Mouse (Mus musculus): ENCODE results near the gene Mgat4b.
A peak's percentile ranks its signal among the peaks of the same experiment; 100 is the strongest.

Gene Mgat4b

GRCm38 (mm10) chr11:50200613-50201012 lies 10.1 kb upstream of the Mgat4b start:
- DNase-seq (ENCODE audit: low spot score) = peak; percentile 49

GRCm38 (mm10) chr11:50201590-50201989 lies 9.1 kb upstream of the Mgat4b start:
- DNase-seq (ENCODE audit: low spot score) = no peak

DNA sequence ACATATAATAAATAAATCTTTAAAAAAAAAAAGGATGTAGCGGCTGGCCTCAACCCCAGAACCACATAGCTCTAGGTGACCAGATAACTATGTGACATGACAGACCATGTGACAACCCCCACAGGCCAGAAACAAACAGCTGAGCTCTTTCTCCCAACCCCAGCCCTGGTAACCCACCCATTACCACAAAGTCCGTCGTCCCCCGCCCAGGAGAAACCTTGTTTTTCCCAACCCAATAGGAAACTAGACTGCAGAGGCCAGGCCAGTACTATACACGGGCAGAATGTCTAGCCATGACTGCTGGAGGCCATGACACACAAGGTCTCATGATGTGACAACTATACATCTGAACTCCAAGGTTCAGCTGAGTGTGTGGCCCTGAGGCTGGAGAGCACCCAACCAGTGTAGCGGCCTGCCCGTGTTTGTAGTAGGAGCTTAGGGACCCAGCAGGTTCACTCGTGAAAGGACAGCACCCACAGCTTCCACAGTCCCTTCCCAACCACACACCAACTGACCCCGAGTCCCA lies 7.3 kb upstream of the Mgat4b start:
- DNase-seq (ENCODE audit: low spot score) = no peak

GRCm38 (mm10) chr11:50205434-50205833 lies 5.3 kb upstream of the Mgat4b start:
- DNase-seq (ENCODE audit: low spot score) = peak; percentile 78

DNA sequence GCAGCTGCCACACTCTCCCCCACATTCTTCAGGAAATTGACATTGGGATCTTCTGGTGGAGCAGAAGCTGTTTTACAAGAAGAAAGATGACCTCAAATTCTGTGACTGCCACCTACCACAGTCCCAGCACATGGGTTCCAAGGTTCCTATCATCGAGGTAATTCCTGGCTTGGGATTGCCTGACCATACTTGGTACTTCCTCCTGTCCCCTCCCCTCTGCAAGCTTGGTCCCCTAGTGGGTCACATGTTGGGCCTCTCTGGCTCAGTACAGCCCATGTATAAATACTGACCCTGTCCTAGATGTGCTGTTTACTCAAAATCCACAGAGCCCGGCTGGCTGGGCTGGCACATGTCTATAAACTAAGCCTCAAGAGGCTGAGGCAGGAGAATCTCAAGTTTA lies 4.7 kb upstream of the Mgat4b start:
- DNase-seq (ENCODE audit: low spot score) = no peak

DNA sequence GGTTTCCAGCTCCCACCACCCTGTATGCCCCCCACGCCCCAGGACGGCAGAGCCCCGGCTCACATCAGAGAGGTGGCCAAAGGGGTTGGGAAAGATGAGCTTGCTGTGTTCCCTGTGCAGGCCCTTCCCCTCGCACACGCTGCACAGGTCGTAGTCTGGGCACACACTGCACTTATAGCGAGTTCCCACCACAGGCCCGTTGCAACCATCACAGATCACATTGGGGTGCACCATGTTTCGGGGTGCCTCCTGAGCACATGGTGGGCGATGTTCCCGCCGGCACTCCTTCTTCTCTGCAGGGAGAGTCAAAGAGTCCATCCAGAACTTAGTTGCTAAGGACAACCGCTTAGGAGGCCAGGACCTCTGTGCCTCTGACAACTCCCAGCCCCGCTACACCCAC lies 3.3 kb upstream of the Mgat4b start:
- DNase-seq (ENCODE audit: low spot score) = no peak

DNA sequence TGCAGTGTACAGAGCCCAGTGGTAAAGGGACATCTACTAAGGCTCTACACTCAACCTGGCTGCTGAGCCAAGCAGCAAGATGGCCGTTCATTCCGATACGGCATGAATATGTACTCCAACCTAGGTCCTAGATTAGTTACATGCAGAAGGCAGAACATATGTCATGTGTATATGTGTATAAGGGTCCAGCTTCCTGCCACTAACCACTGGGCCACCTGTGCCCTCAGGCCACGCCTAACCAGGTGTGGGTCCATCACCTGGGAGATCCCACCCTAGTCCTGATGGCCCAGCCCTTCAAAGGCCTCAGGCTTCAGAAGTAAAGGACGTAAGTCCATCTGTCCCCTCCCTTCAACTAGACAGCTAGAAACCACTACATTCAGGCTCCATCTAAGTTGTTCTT lies 2.7 kb upstream of the Mgat4b start:
- no peak for DNase-seq (ENCODE audit: low spot score)

DNA sequence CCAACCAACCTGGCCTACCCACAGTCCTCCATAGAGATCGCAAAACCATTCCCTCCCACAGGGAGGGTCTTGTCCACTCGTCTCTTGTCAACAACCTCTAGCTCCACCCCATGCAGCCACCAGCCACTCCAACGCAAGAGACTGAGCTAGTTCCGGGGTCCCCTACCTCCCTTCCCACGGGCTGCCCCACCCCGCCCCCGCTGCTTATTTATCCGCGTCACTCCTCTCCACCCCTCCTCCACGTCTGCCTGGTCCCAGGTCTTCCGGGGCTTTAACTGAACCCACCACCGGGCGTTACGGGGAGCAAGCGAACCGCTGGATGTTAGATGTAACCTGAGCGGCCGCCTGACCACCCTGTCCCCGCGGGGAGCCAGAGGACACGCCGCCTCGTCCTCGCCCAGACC lies 587 bp upstream of the Mgat4b start:
- DNase-seq (ENCODE audit: low spot score) = peak; percentile 96

DNA sequence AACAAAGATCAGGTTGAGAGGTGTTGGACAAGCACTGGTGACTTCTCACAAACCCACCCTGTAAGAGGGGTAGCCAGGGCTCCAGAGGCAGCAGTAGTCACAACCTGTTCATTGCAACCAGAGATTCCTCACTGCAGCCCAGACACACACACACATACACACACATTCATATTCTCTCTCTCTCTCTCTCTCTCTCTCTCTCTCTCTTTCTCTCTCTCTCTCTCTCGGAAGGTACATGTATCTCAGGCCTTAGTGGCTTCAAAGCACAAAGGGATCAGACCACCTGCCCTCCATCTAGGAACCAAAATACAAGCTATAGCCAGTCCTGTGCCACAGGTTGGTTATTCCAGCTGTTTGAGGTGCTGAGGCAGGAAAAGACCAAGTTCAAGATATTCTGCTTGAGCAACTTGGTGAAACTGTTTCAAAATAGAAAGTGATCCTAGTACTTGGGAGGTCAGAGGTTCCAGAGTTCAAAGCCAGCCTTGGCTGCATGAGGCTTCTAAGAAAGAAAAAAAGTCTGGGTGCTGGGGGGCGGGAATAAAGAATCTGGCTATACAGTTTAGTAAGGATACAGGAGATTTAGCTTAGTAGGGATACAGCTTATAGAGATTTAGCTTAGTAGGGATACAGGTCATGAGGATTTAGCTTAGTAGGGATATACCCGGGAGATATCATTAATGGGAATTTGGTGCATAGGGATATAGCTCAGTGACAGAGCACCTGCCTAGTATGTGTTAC lies 801 bp downstream of the Mgat4b start:
- peak; percentile 68 for DNase-seq (ENCODE audit: low spot score)

DNA sequence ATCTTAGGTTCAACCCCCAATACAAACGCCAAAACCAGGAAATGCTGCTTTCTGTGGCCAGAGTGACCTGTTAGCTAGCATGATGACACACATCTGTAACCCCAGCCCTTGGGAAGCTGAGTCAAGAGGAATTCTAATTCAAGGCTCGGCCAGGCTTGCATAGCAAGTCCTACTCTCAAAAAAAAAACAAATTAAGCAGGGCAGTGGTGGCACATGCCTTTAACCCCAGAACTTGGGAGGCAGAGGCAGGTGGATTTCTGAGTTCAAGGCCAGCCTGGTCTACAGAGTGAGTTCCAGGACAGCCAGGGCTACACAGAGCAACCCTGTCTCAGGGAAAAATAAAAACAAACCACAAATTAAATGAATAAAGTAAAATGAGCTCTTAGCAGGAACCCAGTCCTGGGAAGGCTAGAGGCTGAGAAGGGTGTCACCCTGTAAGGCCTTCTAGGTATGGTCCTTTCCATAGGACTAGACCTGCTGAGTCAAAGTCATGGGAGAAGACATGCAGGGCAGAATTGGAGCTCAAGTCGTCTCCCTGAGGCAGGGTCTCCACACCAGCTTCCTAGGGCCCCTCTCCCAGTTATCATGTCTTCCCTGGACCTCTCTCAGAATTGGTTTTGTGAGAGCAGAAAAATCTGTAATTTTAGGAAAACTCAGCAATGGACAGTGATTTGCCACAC lies 1.5 kb downstream of the Mgat4b start:
- DNase-seq (ENCODE audit: low spot score) = peak; percentile 72

DNA sequence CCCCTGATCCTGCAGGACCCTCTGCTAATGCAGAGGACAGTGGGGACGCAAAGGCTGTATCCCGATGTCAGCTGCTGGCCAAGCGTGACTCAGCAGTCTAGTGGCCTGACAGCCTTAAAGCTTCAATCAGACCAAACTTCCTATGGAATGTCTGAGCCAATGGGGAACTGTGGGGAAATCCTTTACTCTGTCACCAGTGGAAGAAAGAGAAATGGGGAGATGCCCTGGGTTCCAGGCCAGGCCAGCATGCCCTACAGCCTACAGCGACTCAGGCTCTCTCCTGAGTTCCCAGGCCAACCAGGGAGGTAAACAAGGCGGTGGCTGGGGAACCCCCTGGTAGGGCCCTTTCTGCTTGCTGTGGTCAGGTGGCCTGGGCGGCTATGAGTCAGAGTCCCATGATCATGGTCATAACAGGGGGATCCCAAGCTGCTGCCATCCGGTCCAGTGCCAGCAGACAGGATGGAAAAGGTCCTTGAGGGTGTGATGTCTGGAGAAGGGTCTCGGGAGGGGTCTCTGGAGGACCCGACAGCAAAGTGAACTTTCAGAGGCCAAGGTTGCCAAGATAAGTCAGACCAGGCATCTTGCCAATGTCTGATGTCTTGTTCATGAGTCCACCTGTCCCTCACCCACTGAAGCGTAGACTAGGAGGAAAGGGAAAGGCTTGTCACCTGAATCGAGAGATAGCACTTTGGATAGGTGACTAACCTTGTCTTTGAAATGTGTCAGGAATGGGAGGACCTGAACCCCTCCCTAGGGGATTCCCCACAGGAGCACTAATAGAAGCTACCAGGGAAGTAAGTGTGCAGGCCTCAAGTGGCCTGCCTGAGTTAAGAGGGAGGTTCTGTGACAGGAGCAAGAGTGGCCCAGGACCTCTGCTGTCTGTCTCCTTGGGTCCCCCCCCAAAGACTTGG lies 2.4 kb downstream of the Mgat4b start:
- DNase-seq (ENCODE audit: low spot score) = peak; percentile 91

DNA sequence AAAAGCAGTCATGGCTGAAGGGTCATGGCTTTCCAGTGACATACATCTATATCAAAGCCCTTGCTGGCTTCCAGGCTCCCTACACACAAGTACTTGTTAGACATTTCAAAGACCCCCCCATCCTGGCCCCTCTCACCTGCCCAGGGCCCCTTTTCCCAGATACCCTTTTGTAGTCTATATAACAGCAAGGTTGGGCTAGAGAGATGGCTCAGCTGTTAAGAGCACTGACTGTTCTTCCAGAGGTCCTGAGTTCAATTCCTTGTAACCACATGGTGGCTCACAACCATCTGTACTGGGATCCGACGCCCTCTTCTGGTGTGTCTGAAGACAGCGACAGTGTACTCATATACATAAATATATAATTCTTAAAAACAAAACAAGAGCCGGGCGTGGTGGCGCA lies 3.9 kb downstream of the Mgat4b start:
- DNase-seq (ENCODE audit: low spot score) = no peak

GRCm38 (mm10) chr11:50215633-50216032 lies 4.9 kb downstream of the Mgat4b start:
- DNase-seq (ENCODE audit: low spot score) = no peak

DNA sequence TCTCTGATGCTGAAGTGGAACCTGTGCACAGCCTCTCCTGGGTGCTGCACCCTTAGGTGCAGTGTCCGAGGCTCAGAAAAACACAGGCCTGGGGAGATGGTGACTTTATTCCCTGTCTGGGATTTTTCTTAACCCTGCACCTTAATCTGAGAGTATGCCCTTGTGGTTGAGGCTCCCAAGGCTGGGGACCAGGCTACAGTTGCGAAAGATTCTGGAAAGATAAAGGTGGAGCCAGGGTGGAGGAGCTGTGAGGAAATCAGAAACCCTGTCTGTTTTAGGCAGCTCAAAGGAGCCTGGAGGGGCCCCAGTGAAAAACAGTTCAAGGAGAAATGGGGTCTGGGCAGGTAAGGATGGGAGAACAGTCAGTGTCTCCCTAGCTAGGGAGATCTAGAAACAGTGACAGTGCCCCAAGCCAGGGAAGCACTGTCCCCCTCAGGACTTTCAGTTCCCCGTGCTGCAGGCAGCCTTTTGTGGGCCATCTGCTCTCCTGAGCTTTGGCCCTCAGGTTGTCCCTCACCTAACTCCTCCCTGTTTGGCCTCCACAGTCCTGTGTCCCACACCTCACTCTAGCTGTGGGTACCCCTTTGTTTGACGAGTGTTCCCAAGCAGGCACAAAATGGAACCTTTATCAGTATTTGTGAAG lies 6.2 kb downstream of the Mgat4b start:
- no peak for DNase-seq (ENCODE audit: low spot score)

DNA sequence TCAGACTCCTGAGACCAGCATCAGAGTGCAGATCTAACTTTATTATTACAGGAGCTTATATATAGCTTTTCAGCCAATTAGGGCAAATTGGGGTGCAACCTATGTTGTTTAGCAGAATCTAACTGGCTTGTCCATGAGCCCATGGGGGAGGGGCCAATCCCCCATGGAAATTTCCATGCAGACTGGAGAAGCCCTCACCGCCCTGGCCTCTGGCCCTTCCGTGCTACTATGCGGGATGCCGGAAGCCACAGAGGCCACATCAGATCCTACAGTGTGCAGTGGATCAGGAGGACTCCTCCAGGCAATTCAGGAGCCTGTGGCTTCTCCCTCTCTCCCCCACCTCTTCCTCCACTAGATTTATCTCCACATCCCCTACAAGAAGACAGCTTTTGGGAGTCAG lies 7.1 kb downstream of the Mgat4b start:
- DNase-seq (ENCODE audit: low spot score) = no peak

GRCm38 (mm10) chr11:50219833-50220232 lies 9.1 kb downstream of the Mgat4b start:
- DNase-seq (ENCODE audit: low spot score) = no peak

DNA sequence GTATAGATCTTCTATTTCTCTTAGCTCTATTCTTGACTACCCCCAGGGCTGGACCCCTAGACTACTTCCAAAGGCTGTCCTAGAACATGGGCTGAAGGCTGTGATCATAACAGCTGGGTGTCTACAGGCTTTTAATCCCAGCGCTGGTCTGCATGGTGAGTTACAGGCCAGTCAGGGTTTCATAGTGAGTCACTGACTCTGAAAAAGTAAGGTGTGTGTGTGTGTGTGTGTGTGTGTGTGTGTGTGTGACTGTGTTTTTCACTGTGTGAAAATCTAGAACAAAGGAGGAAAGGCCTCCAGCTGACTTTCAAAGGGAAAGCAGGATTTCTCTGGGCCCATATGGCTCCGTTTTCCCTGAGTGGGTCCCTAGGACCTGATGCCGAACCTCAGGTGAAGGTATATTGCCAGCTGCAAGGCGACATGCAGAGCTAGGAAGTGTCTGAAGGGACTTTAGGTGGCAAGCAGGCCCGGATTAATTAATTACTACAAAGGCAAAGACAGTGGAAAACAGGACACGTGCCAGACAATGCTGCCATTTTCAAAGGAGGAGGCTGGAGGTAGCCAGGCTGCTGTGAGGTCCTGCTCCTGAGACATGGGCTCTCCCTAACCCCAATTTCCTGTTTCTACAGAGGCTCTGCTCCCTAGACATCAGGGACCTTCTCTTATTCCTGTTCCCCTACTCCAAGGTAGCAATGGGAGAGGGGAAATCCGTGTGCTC lies 12.0 kb downstream of the Mgat4b start:
- no peak for DNase-seq (ENCODE audit: low spot score)

DNA sequence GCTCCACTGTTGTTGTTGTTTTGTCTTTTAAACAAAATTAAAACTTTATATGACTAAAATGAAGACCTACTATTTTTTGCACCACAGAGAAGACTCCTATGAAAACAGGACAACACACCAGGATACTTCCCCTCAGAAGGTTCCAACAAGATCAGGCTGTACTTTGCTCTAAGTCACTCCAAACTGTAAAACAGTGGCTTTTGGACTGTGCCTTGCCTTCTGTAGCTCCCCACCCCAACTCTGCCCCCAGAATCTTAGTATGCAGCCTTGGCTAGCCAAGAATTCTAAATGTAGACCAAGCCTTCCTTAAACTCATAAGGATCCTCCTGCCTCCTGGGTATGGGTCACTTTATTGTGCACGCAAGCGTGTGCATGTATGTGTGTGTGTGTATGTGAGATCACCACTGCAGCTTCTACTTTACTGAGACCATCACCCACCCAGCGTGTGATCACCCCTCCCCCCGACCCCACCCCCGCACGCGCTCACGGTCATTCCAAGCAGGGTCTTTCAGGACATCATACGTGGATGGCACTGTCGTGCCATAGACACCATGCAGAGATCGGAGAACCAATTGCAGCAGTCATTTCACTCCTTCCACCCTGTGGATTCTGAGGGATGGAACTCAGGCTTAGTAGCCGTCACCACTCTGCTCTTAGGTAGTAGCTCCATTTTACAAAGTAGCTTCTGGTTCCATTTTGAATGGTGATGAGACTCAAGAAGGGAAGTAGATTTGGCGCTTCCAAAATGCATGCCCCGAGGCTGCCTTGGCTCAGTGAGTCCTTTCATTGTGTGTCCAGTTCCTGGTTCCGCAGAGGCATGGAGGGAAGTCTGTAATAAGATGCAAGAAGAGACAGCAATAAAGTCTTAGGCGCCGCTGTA lies 13.3 kb downstream of the Mgat4b start:
- no peak for DNase-seq (ENCODE audit: low spot score)

GRCm38 (mm10) chr11:50224671-50225530 lies 14.2 kb downstream of the Mgat4b start:
- peak; percentile 81 for DNase-seq (ENCODE audit: low spot score)
